Mouse (Mus musculus): ENCODE data around the gene Gata1. TPM values are rescaled to one million over a fixed set of nuclear protein-coding genes. Genes with fewer than 3 reads are reported as not detected.
A peak's percentile ranks its signal among the peaks of the same experiment; 100 is the strongest.
"Not testable (repeated sequence)": the region's sequence is repeated elsewhere in the genome, so short reads cannot be mapped to it uniquely, and the experiment has no call there.

Gene Gata1
- total and polyA plus RNA-seq, 3 experiments, result 0.21 to 0.43 (median 0.23) TPM

DNA sequence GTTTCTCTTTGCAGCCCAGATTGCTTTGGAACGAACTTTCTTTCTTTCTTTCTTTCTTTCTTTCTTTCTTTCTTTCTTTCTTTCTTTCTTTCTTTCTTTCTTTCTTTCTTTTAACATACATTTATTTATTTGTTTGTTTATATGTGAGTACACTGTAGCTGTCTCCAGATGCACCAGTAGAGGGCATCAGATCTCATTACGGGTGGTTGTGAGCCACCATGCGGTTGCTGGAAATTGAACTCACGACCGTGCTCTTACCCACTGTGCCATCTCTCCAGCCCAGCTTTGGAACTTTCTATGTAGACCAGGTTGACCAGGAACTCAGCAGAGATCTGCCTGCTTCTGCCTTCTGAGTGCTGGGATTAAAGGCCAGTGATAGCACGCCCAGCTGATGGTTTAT, 59.9 kb downstream of the Gata1 start:
- H3K4me1 ChIP-seq (ENCODE audit: control insufficient read depth in 1 of 2, insufficient read depth in 2 of 2); H3K27me3 ChIP-seq (replicated peaks); dilution Hi-C loops (cut with MboI; ENCODE audit: extremely low pct_ligation_motif_present, extremely low pct_unique_long_range_greater_than_20kb, low sequenced_read_pairs); H3K36me3 ChIP-seq (replicated peaks in 1 of 2; ENCODE audit: control insufficient read depth in 1 of 2, insufficient read depth in 1 of 2, low read length in 1 of 2); H3K4me3 ChIP-seq (replicated peaks in 1 of 3; ENCODE audit: low read depth in 2 of 3, low read length in 2 of 3, poor library complexity in 1 of 3); H3K9me3 ChIP-seq (replicated peaks; ENCODE audit: low read length); DNase-seq (ENCODE audit: extremely low read depth); H3K27ac ChIP-seq (ENCODE audit: insufficient read depth, low read depth); H3K4me2 ChIP-seq (ENCODE audit: insufficient read depth, low read depth, poor library complexity, severe bottlenecking); H3K79me2 ChIP-seq (replicated peaks; ENCODE audit: control insufficient read depth, extremely low read depth, insufficient read depth, poor library complexity, severe bottlenecking); H3K9ac ChIP-seq (ENCODE audit: insufficient read depth, low read depth): not testable (repeated sequence)
- peak in 1 of 2 experiments; percentile 55; a peak in 2 of 4 replicates for TF ChIP-seq CTCF (conservative IDR thresholded peaks at IDR 0.05 in 1 of 2, IDR thresholded peaks at IDR 0.05 in 1 of 2; ENCODE audit: low read depth in 2 of 2, low read length in 2 of 2)
- TF ChIP-seq SMC3 (IDR thresholded peaks at IDR 0.05; ENCODE audit: low read depth, low read length), result peak; percentile 20; the same call in 1 of the 2 replicates
- in situ Hi-C loops (cut with MboI; ENCODE audit: low pct_ligation_motif_present, low pct_unique_long_range_greater_than_20kb, low sequenced_read_pairs), result loop anchor here (25.0 kb wide), 1 partner anchor 194 kb away; no protein-coding TSS in a partner anchor

DNA sequence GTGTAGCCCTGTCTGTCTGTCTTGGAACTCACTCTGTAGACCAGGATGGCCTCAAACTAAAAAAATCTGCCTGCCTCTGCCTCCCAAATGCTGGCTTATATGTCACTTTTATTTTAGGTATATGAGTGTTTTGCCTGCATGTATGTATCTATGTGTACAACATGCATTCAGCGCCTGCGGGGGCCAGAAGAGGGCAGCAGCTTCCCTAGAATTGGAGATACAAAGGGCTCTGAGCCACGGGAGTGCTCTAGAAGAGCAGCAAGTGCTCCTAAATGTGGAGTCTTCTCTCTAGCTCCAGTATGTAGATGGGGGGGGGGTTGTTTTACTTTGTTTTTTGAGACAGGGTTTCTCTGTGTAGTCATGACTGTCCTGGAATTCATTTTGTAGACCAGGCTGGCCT, 62.2 kb downstream of the Gata1 start:
- TF ChIP-seq CTCF (conservative IDR thresholded peaks at IDR 0.05 in 1 of 2, IDR thresholded peaks at IDR 0.05 in 1 of 2; ENCODE audit: low read depth in 2 of 2, low read length in 2 of 2), result peak in 1 of 2 experiments; percentile 38; a peak in 2 of 4 replicates
- peak; percentile 12; the same call in 1 of the 2 replicates for TF ChIP-seq SMC3 (IDR thresholded peaks at IDR 0.05; ENCODE audit: low read depth, low read length)
- TF ChIP-seq RAD21 (IDR thresholded peaks at IDR 0.05; ENCODE audit: low read depth, low read length), result peak; percentile 10
- H3K4me2 ChIP-seq (ENCODE audit: insufficient read depth, low read depth, poor library complexity, severe bottlenecking); DNase-seq (ENCODE audit: extremely low read depth); dilution Hi-C loops (cut with MboI; ENCODE audit: extremely low pct_ligation_motif_present, extremely low pct_unique_long_range_greater_than_20kb, low sequenced_read_pairs); H3K4me3 ChIP-seq (replicated peaks in 1 of 3; ENCODE audit: low read depth in 2 of 3, low read length in 2 of 3, poor library complexity in 1 of 3); H3K9ac ChIP-seq (ENCODE audit: insufficient read depth, low read depth); H3K9me3 ChIP-seq (replicated peaks; ENCODE audit: low read length); H3K79me2 ChIP-seq (replicated peaks; ENCODE audit: control insufficient read depth, extremely low read depth, insufficient read depth, poor library complexity, severe bottlenecking); H3K27ac ChIP-seq (ENCODE audit: insufficient read depth, low read depth); H3K36me3 ChIP-seq (replicated peaks in 1 of 2; ENCODE audit: control insufficient read depth in 1 of 2, insufficient read depth in 1 of 2, low read length in 1 of 2); H3K27me3 ChIP-seq (replicated peaks); H3K4me1 ChIP-seq (ENCODE audit: control insufficient read depth in 1 of 2, insufficient read depth in 2 of 2): not testable (repeated sequence)
- in situ Hi-C loops (cut with MboI; ENCODE audit: low pct_ligation_motif_present, low pct_unique_long_range_greater_than_20kb, low sequenced_read_pairs), result loop anchor here (25.0 kb wide), 1 partner anchor 197 kb away; no protein-coding TSS in a partner anchor

DNA sequence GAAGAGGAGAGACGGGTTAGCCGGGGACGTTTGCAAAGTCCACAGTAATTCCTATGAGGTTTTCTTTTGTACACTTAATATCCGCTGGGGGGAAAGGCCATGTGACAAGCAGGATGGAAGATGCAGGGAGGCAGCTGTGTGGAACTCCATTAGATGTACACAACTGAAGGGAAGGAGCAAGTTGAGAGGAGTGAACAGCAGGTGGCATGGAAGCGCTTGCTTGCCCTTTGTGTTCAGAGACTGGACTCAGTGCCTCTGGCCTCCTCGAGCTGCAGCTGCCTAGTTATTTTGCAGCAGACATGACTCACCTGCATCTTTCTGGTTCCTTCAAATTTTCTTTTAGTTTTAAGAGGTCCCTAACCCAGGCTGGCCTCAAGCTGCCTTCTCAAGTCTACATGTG, 67.4 kb downstream of the Gata1 start:
- no peaks in the 10 kb centered on the region for H3K27me3 ChIP-seq (replicated peaks)
- no peak overlapping the region for H3K27ac ChIP-seq (ENCODE audit: insufficient read depth, low read depth)
- no peak overlapping the region for H3K4me3 ChIP-seq (replicated peaks in 1 of 3; ENCODE audit: low read depth in 2 of 3, low read length in 2 of 3, poor library complexity in 1 of 3)
- dilution Hi-C loops (cut with MboI; ENCODE audit: extremely low pct_ligation_motif_present, extremely low pct_unique_long_range_greater_than_20kb, low sequenced_read_pairs) (no loop called here), in situ Hi-C loops (cut with MboI; ENCODE audit: low pct_ligation_motif_present, low pct_unique_long_range_greater_than_20kb, low sequenced_read_pairs) (loop anchor here (5.0 to 25.0 kb wide), 2 partner anchors 107 to 202 kb away; partner anchors contain the start of gene Glod5)
- H3K79me2 ChIP-seq (replicated peaks; ENCODE audit: control insufficient read depth, extremely low read depth, insufficient read depth, poor library complexity, severe bottlenecking), result no peaks in the 10 kb centered on the region
- TF ChIP-seq CTCF (conservative IDR thresholded peaks at IDR 0.05 in 1 of 2, IDR thresholded peaks at IDR 0.05 in 1 of 2; ENCODE audit: low read depth in 2 of 2, low read length in 2 of 2), result peak in 1 of 2 experiments; percentile 9; a peak in 1 of 4 replicates
- TF ChIP-seq RAD21 (IDR thresholded peaks at IDR 0.05; ENCODE audit: low read depth, low read length), result no peak; the same call in 1 of the 2 replicates
- peaks cover 10 to 19% of the 10 kb centered on the region in 2 experiments for H3K36me3 ChIP-seq (replicated peaks in 1 of 2; ENCODE audit: control insufficient read depth in 1 of 2, insufficient read depth in 1 of 2, low read length in 1 of 2)
- no peak for DNase-seq (ENCODE audit: extremely low read depth)
- H3K9me3 ChIP-seq (replicated peaks; ENCODE audit: low read length), result no peaks in the 10 kb centered on the region
- H3K4me2 ChIP-seq (ENCODE audit: insufficient read depth, low read depth, poor library complexity, severe bottlenecking), result no peak overlapping the region
- H3K9ac ChIP-seq (ENCODE audit: insufficient read depth, low read depth), result no peak overlapping the region
- no peaks in the 10 kb centered on the region for H3K4me1 ChIP-seq (ENCODE audit: control insufficient read depth in 1 of 2, insufficient read depth in 2 of 2)

Other genes starting within 250 kb of the Gata1 start
Only the 20 nearest of the 23 such genes appear.
- 12.9 and 15.9 TPM in 2 replicates for gene Tfe3, start 215.5 kb downstream of the Gata1 start, total RNA-seq (2012; rRNA removed)
- 6.7 and 8.3 TPM in 2 replicates for gene Tfe3, start 215.5 kb downstream of the Gata1 start, total RNA-seq (2014; rRNA removed)
- gene Tfe3, start 215.5 kb downstream of the Gata1 start, polyA plus RNA-seq (2012; ENCODE audit: insufficient read length, low read depth), result 26.0 TPM in 2 replicates
- gene Gripap1, start 188.3 kb downstream of the Gata1 start, total RNA-seq (2012; rRNA removed), result 25.5 and 27.1 TPM in 2 replicates
- 15.7 and 19.9 TPM in 2 replicates for gene Gripap1, start 188.3 kb downstream of the Gata1 start, total RNA-seq (2014; rRNA removed)
- gene Gripap1, start 188.3 kb downstream of the Gata1 start, polyA plus RNA-seq (2012; ENCODE audit: insufficient read length, low read depth), result 49.4 and 53.1 TPM in 2 replicates
- 0.38 and 0.51 TPM in 2 replicates for gene Kcnd1, start 155.8 kb downstream of the Gata1 start, total RNA-seq (2012; rRNA removed)
- 0.57 and 0.63 TPM in 2 replicates for gene Kcnd1, start 155.8 kb downstream of the Gata1 start, total RNA-seq (2014; rRNA removed)
- gene Kcnd1, start 155.8 kb downstream of the Gata1 start, polyA plus RNA-seq (2012; ENCODE audit: insufficient read length, low read depth), result 3.1 and 3.4 TPM in 2 replicates
- 46.6 and 67.8 TPM in 2 replicates for gene Otud5, start 136.7 kb downstream of the Gata1 start, total RNA-seq (2012; rRNA removed)
- gene Otud5, start 136.7 kb downstream of the Gata1 start, total RNA-seq (2014; rRNA removed), result 58.0 and 61.5 TPM in 2 replicates
- 92.7 and 101 TPM in 2 replicates for gene Otud5, start 136.7 kb downstream of the Gata1 start, polyA plus RNA-seq (2012; ENCODE audit: insufficient read length, low read depth)
- gene Pim2, start 99.8 kb downstream of the Gata1 start, total RNA-seq (2012; rRNA removed), result 102 and 177 TPM in 2 replicates
- gene Pim2, start 99.8 kb downstream of the Gata1 start, total RNA-seq (2014; rRNA removed), result 91.7 and 119 TPM in 2 replicates
- 146 and 171 TPM in 2 replicates for gene Pim2, start 99.8 kb downstream of the Gata1 start, polyA plus RNA-seq (2012; ENCODE audit: insufficient read length, low read depth)
- 28.8 and 30.6 TPM in 2 replicates for gene Slc35a2, start 94.0 kb downstream of the Gata1 start, total RNA-seq (2012; rRNA removed)
- gene Slc35a2, start 94.0 kb downstream of the Gata1 start, total RNA-seq (2014; rRNA removed), result 15.2 and 21.2 TPM in 2 replicates
- gene Slc35a2, start 94.0 kb downstream of the Gata1 start, polyA plus RNA-seq (2012; ENCODE audit: insufficient read length, low read depth), result 25.5 and 26.4 TPM in 2 replicates
- 94.3 and 103 TPM in 2 replicates for gene Pqbp1, start 78.8 kb downstream of the Gata1 start, total RNA-seq (2012; rRNA removed)
- 96.6 and 101 TPM in 2 replicates for gene Pqbp1, start 78.8 kb downstream of the Gata1 start, total RNA-seq (2014; rRNA removed)
- 119 and 130 TPM in 2 replicates for gene Pqbp1, start 78.8 kb downstream of the Gata1 start, polyA plus RNA-seq (2012; ENCODE audit: insufficient read length, low read depth)
- gene Timm17b, start 78.7 kb downstream of the Gata1 start, total RNA-seq (2012; rRNA removed), result 37.6 and 38.8 TPM in 2 replicates
- 25.8 and 33.1 TPM in 2 replicates for gene Timm17b, start 78.7 kb downstream of the Gata1 start, total RNA-seq (2014; rRNA removed)
- gene Timm17b, start 78.7 kb downstream of the Gata1 start, polyA plus RNA-seq (2012; ENCODE audit: insufficient read length, low read depth), result 75.9 and 76.7 TPM in 2 replicates
- gene Gm10491, start 70.2 kb downstream of the Gata1 start, total RNA-seq (2012; rRNA removed), result not detected in 2 replicates
- not detected in 2 replicates for gene Gm10491, start 70.2 kb downstream of the Gata1 start, total RNA-seq (2014; rRNA removed)
- not detected in 2 replicates for gene Gm10491, start 70.2 kb downstream of the Gata1 start, polyA plus RNA-seq (2012; ENCODE audit: insufficient read length, low read depth)
- not detected in 2 replicates for gene Gm10490, start 68.5 kb downstream of the Gata1 start, total RNA-seq (2012; rRNA removed)
- gene Gm10490, start 68.5 kb downstream of the Gata1 start, total RNA-seq (2014; rRNA removed), result not detected in 2 replicates
- not detected in 2 replicates for gene Gm10490, start 68.5 kb downstream of the Gata1 start, polyA plus RNA-seq (2012; ENCODE audit: insufficient read length, low read depth)
- not detected in 2 replicates for gene Pcsk1n, start 58.2 kb downstream of the Gata1 start, total RNA-seq (2012; rRNA removed)
- gene Pcsk1n, start 58.2 kb downstream of the Gata1 start, total RNA-seq (2014; rRNA removed), result not detected in 2 replicates
- not detected in 2 replicates for gene Pcsk1n, start 58.2 kb downstream of the Gata1 start, polyA plus RNA-seq (2012; ENCODE audit: insufficient read length, low read depth)
- not detected in 2 replicates for gene Eras, start 49.5 kb downstream of the Gata1 start, total RNA-seq (2012; rRNA removed)
- gene Eras, start 49.5 kb downstream of the Gata1 start, total RNA-seq (2014; rRNA removed), result not detected in 2 replicates
- not detected in 2 replicates for gene Eras, start 49.5 kb downstream of the Gata1 start, polyA plus RNA-seq (2012; ENCODE audit: insufficient read length, low read depth)
- 16.5 and 19.9 TPM in 2 replicates for gene Hdac6, start 30.2 kb downstream of the Gata1 start, total RNA-seq (2012; rRNA removed)
- 13.7 and 15.3 TPM in 2 replicates for gene Hdac6, start 30.2 kb downstream of the Gata1 start, total RNA-seq (2014; rRNA removed)
- gene Hdac6, start 30.2 kb downstream of the Gata1 start, polyA plus RNA-seq (2012; ENCODE audit: insufficient read length, low read depth), result 18.3 and 19.7 TPM in 2 replicates
- gene Glod5, start 40.4 kb upstream of the Gata1 start, total RNA-seq (2012; rRNA removed), result not detected in 2 replicates
- not detected in 2 replicates for gene Glod5, start 40.4 kb upstream of the Gata1 start, total RNA-seq (2014; rRNA removed)
- gene Glod5, start 40.4 kb upstream of the Gata1 start, polyA plus RNA-seq (2012; ENCODE audit: insufficient read length, low read depth), result not detected in 2 replicates
- 40.6 and 46.4 TPM in 2 replicates for gene Suv39h1, start 96.7 kb upstream of the Gata1 start, total RNA-seq (2012; rRNA removed)
- gene Suv39h1, start 96.7 kb upstream of the Gata1 start, total RNA-seq (2014; rRNA removed), result 71.5 and 73.7 TPM in 2 replicates
- 48.4 and 51.4 TPM in 2 replicates for gene Suv39h1, start 96.7 kb upstream of the Gata1 start, polyA plus RNA-seq (2012; ENCODE audit: insufficient read length, low read depth)
- 47.0 and 58.1 TPM in 2 replicates for gene Was, start 112.4 kb upstream of the Gata1 start, total RNA-seq (2012; rRNA removed)
- 53.9 and 63.5 TPM in 2 replicates for gene Was, start 112.4 kb upstream of the Gata1 start, total RNA-seq (2014; rRNA removed)
- gene Was, start 112.4 kb upstream of the Gata1 start, polyA plus RNA-seq (2012; ENCODE audit: insufficient read length, low read depth), result 75.6 and 83.7 TPM in 2 replicates
- gene Wdr13, start 154.8 kb upstream of the Gata1 start, total RNA-seq (2012; rRNA removed), result 9.3 and 11.9 TPM in 2 replicates
- 7.6 and 9.4 TPM in 2 replicates for gene Wdr13, start 154.8 kb upstream of the Gata1 start, total RNA-seq (2014; rRNA removed)
- gene Wdr13, start 154.8 kb upstream of the Gata1 start, polyA plus RNA-seq (2012; ENCODE audit: insufficient read length, low read depth), result 12.7 and 13.0 TPM in 2 replicates
- 681 and 877 TPM in 2 replicates for gene Rbm3, start 167.8 kb upstream of the Gata1 start, total RNA-seq (2012; rRNA removed)
- 2,152 and 2,409 TPM in 2 replicates for gene Rbm3, start 167.8 kb upstream of the Gata1 start, total RNA-seq (2014; rRNA removed)
- gene Rbm3, start 167.8 kb upstream of the Gata1 start, polyA plus RNA-seq (2012; ENCODE audit: insufficient read length, low read depth), result 639 and 778 TPM in 2 replicates
- 6.0 and 6.3 TPM in 2 replicates for gene Tbc1d25, start 198.1 kb upstream of the Gata1 start, total RNA-seq (2012; rRNA removed)
- 2.3 and 2.4 TPM in 2 replicates for gene Tbc1d25, start 198.1 kb upstream of the Gata1 start, total RNA-seq (2014; rRNA removed)
- 10.2 and 10.4 TPM in 2 replicates for gene Tbc1d25, start 198.1 kb upstream of the Gata1 start, polyA plus RNA-seq (2012; ENCODE audit: insufficient read length, low read depth)
- gene Ebp, start 215.4 kb upstream of the Gata1 start, total RNA-seq (2012; rRNA removed), result 64.3 and 71.0 TPM in 2 replicates
- 44.0 and 46.4 TPM in 2 replicates for gene Ebp, start 215.4 kb upstream of the Gata1 start, total RNA-seq (2014; rRNA removed)
- gene Ebp, start 215.4 kb upstream of the Gata1 start, polyA plus RNA-seq (2012; ENCODE audit: insufficient read length, low read depth), result 66.6 and 70.9 TPM in 2 replicates